Mouse (Mus musculus) lung, postnatal 14 days (tissue): ENCODE measurements around the gene Fam107b.

Experiments
- DNase-seq: peaks from one replicate; pipeline ENCODE4 v3.0.0; 2021

Gene Fam107b

DNA sequence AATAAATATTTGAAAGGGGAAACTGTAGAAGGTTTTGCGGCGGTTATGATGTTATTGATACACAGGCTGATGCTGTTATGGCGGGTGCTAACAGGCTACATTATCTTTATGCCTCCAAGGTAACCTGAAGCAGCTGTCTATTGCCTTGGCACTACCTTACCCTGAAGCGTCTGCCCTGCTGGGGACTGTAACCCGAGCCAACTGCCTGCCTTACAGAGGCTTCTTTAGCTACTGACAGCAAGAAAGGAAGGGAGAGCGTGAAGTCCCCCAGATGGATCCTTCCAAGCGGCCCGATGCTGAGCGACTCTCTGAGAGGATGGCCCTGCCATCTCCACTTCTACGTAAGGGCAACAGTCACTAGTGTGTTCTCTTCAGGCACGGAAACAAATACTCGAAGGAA is at the start of gene Fam107b:
Gene Fam107b (plus strand): TSS at position 303 of the 400 bp plus-strand sequence.
- DNase-seq: no peak

DNA sequence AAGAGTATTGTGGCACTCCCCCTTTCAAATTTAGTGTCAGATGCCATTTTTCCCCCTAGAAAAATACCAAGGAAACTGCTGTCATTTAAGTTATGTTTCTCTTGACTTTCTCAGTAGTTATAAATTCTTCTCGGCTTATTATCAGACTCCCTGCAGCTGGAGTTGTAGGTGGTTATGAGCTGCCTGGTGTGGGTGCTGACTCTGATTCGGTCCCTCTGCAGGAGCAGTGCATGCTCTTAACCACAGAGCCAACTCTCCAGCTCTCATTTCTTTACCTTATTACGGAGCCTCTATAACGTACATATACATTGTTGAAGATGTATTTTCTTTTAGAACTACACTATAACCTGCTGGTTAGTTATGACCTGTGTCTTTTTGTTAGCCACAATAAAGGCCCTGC is 47.7 kb upstream of the Fam107b start:
- DNase-seq: no peak

DNA sequence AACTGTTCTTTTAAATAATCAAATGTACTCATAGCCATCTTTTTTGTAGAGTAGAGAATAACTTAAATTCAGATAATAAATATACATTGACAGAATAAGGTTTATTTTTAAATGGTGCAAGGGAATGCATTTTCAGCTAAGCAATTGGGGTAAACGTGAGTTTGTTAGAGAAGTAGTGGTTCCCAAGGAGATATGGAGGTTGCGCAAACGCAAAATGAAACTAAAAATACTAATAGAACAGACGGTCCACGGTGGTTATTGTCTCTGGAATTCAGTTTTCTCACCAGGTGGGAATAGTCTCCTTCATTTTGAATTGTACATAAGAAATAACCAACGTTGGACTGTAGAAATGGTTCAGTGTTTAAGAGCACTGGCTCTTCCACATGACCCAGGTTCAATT is 44.0 kb upstream of the Fam107b start:
- DNase-seq: no peak

DNA sequence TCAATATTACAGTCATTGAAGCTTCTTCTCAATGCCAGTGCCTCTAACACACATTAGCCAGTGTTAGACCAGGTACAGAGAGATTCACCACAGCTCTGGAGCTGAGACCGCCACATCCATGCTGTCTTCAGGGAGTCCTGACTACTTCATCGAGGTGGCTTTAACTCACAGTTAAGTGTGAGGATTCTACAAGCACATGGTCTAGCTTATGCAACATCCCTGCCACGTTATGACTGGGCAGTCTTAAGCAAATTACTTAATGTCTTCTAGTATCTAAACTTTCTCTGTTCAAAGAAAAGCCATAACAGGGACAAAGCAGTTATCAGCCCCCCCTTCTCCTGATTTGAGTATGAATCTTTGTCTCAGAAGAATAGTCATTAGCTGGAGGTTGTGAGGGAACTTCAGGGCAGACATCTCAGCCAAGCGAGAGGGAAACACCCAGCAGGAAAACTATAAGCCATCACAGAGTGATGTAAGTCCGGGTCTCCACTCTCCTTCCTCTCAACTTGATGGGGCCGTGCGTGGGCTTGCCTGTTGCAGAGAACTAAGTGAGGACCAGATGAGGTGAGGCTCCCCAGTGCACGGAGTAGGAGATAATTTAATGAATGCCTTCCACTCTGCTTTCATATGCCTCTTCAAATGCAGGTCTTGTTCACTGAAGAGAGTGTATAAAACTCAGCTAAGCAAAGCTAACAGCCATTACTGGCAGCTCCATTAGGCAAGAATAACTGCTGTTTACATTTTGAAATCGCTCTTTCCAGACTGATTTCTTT is 28.8 kb upstream of the Fam107b start:
- DNase-seq: no peak

DNA sequence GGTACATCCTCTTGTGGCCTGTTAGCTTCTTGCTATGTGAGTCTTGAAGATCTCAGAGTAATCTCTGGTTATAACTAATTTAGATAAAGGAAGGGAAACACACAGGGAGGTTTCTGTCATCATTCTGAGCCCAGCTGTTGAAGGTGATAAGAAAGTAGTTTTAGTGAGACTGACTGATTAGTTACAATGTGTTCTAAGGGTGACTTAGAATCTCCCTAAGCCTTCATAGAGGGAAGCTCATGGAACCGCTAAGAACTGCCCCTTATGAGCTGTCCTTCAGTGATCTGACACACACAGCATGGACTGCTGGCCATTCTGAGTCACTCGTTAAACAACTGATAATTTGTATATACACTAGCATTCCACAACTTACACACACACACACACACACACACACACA is 24.2 kb upstream of the Fam107b start:
- no peak for DNase-seq

DNA sequence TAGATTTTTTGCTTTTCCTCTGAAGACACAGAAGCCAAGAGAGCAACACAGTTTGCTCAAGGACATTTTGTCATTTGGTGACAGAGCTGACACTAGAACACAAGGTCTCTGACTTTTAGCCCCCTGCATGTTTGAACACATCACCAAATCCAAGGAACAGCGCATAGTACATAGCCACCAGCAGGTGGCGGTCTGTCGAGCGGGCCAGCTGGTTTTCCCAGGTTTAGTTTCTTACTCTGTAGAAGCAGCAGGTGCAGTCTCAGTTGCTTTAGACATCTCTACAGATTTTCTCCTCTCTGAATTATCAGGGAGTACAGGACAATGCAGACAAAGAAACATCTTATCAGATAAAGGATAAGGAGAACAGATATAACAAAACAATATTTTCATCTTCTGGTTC is 23.7 kb upstream of the Fam107b start:
- DNase-seq: peak; percentile 55

DNA sequence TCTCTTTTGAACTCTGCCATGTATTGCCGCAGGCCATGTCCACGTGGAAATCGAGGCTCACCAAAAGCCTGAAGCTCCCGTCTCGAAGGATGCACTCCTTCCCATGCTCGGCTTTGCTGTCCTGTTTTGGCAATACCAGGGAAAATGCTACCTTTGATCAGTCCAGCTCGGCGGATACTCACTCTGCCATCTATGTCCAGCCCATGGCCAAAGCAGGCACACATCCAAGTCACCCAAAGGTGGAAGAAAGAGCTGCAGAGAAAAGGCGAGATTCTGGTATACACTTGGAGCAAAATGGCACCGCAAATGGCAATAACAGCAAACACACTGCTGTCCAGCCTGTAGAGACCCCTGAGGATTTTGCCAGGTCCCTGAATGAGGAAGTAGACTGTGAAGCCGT is 318 bp downstream of the Fam107b start:
- DNase-seq: no peak

DNA sequence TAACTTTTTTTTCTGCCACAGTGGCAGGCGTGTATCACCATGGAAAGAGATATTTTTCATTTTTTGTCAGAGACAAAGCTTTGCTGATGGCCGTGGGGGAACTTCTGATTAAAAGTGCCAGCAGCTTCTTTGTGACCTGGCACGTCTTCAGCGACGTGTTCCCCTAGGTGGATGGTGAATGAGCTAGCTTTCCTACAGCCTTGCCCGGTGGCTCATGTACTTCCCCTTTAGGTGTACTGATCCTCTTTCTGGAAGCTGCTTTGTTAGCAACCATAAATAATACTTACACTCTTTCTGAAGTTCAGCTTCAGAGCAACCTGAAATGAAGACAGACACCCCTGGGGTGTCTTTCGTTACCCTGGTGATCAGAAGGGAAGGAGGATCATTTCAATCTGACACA is 3.6 kb downstream of the Fam107b start:
- DNase-seq: no peak

DNA sequence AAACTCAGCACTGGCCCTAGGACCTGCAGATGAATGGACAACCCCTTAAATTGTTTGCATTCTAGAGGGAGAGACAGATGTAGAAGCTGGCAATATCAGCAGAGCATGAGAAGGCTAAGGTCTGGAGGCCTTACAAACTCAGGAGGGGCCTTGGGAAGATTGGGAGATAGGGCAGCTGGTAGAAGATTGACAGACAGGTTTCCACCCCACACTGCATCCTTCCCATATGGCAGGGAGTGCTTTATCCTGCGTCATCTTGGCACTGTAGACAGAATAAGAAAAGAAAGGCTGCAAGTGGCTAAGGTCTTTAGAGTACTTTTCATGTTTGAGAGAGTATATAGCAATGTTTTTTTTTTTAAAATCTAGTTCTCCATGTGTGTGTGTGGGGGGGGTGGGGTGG is 4.9 kb downstream of the Fam107b start:
- DNase-seq: no peak

DNA sequence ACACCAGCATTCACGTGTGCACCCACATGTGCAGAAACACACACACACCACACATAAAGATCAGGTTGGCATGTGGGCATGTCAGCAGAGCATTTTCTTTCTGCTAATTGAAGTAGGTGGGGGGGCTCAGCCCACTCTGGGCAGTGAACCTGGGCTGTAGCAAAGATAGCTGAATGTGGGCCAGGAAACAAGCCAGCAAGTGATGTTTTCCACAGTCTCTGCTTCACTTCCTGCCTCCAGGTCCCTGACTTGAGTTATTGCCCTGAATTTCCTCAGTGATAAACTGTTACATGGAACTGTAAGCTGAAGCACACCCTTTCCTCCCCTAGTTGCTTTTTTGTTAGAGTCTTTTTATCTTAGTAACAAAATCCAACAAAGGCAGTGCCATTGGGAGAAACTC is 6.1 kb downstream of the Fam107b start:
- no peak for DNase-seq

DNA sequence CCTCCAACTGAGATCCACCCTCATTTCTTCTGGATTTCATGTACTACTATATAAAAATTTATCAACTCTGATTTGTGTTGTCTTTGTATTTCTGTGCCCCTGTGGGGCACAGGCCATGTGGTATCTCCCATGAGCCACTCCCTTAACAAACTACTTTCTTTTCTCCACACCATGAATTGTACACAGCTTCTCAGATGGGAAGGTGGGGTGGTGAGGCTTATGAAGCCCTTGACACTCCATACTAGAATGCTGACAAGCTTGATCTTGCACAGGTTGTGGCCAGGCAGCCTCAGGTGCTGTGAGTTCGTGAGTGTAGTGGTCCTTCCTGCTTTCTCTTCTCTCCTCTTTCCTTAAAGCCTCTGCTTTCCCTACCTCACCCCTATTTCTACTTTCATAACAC is 6.9 kb downstream of the Fam107b start:
- no peak for DNase-seq

DNA sequence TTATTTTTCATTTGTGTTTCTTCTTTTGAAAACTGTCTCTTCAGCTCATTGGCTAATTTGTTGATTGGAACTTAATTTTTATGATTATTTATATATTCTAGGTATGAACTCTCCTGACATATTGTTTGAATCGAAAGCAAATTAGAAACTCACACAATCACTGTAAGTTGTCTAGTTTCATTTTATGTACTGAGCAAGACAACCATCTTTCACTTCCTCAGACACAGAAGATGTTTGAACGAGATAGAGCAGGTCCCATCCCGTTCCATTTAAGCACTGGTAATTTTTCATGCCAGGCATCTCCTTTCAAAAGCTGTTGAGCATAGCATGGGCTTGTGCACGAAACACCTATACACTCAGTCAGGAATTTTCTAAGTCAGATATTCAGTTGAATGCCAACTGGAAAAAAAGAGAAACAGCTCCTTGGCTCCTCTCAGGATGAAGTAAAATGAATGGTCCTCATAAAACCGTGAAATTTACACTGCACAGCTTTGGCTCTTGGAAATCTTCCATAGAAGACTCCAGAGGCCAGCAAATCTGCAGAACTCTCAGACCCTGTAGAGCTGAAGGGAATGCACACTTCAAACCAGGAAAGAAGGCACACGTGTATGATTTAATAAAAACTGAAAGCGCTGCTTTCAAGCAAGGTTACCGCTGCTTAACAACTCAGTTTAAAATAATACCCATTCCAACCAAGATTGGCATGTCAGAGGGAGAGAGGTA is 8.1 kb downstream of the Fam107b start:
- no peak for DNase-seq

DNA sequence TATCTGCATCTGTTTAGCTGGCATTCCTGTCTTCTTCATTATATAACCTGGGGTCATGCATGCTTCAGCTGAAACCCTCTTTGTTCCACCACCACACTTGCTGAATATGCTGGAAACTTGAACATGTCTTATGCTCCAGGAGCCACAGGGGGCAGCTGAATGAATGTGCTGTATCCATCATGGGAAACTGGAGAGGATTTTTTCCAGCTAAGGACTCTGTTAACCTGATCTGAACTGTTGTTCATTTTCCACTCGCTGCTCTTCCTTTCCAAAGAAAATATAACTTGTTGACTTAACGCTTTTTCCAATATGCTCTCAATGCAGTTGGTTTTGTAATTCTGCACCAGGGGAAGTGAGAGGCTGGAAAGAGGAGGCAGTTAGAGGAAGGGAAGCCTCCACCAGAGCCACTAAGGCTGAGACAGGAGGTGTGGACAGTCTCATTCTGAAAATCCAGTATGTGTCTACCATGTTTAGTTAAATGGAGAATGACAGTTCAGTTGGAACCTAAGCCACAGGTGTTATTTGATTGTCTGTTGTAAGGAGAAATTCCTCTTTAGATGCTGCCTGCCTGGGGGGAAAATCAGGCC is 9.1 kb downstream of the Fam107b start:
- DNase-seq: no peak

DNA sequence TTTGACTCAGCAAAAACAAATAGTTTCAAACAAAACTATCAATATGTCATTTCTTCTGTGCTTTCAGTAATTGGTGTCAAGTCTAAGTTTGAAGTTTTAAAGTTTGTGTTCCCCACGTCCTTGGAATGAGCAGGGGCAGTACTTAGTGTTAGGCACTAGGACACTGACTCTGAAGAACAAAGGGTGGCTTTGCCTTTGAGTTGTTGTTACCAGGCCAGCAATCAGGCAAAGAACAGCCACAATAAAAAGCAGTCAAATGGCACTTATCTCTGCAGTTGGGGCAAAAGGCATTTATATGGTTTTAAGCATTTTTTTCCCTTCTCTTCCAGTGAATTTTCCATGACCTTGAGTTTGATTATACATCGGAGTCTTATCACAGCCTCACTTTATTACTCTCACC is 12.5 kb downstream of the Fam107b start:
- no peak for DNase-seq

DNA sequence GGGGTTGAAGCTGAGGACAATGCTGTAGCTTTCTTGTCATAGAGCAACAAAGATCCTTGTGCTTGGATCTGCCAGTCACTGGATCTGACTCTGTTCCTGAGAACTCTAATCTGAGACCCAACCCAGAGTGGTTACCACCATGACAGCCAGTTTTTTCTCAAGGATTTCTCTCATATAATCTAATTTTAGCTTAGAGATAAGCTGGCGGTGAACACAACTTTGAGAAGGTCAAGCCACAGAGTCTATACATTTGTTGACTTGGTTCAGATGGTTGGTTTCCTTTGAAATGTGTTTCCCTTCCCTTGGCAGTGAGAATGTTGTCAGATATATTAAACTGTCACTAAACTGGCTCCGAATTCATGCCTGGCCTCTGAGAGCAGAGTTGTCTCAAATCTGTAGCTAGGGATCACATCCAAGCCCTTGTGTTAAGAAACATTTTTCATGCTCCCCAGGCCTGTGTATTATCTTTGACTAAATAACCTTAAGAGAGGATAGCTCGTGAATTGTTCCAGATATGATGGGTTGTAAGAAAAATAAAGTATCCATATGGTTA is 15.0 kb downstream of the Fam107b start:
- DNase-seq: no peak

DNA sequence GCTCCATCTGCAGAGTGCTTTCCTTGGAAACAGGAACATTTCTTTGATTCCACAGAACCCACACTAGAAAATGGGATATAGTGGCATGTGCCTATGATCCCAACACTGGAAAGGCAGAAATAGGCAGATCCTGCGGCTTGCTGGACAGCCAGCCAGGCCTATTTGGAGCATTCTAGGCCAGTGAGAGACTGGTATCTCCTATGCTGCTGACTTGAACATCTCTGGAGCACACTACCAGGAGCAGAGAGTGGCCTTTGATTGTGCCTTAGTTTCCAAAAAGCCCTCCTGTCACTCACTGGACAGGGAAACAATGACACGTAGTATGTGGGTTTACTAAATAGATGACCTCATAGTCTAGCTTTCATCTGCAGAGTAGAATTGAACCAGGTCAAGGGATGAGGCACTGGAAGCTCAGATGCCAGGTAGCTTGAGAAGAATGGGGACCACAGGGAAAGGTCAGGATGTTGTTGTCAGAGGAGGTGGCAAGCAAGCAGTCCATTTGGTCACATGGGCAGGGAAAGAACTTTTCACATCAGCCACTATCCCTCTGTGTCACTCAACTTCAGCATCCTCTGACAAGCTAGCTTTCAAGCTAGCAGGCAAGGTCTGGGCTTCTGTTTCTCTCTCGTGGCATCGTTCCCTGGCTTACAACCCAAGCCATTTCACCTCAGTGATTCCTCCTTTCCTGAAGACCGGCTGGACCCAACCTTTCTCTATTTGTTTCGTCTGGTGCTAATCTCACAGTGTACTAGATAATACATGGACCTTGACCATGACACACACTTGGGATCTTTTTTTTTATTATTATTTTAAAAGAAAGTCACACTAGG is 20.0 kb downstream of the Fam107b start:
- DNase-seq: no peak

DNA sequence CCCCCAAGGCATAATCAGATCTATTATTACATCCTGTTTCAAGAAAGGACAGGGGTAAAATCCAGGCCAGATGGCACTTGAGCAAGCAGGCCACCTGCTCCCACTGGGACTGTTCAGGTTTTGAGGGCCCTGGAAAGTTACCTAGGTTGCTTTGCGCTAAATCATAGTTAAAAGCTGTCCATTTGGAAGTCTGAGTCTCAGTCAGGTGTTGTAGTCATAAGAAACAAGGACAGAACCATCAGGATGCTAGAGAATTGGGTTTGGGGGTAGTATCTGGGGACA is 20.6 kb downstream of the Fam107b start:
- no peak for DNase-seq

DNA sequence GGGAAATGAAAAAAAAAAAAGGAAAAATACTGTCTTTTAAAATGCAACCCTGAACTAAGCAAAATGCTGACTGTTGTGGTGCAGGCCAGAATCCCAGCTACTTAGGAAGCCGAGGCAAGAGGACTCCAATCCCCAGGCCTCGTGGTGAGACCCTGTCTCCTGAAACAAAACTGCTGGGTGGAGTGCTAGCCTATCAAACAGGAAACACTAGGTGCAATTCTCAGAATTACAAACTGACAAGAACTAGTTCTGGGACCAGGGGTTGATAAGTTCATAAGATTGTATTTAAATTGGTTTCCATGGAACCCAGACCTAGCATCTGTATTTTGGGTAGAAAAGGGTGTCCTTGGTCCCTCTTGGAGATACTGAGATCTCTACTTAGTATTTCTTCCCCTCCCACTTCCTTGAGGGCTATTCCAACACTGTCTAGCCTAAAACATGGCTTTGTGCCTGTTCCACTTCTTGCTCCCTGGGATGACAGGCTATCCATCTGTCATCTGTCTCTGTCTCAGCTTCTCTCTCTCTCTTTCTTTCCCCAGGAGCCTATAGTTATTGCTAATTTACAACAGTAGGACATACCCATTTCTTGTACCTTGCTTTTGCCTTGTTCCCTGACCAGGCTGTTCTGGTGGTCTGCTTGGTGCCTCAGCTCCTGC is 24.5 kb downstream of the Fam107b start:
- DNase-seq: no peak

DNA sequence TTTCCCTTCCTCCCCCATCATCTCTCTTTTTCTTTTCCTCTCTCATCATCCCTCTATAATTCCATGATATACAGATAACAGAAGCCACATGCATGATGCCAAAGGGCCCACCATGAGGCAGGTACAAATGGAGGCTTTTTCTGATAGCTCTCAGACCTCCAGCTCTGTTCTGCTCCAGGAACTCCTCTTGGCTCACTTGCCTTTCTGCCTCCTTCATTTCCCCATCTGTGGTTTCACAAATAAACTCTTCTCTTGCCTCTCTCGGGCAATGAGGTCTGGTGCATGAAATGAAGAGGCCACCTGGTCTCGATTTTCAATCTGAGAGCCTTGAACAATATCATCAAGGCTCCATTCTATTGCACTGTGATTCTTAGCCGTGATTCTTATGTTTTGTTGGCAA is 30.1 kb downstream of the Fam107b start:
- no peak for DNase-seq

DNA sequence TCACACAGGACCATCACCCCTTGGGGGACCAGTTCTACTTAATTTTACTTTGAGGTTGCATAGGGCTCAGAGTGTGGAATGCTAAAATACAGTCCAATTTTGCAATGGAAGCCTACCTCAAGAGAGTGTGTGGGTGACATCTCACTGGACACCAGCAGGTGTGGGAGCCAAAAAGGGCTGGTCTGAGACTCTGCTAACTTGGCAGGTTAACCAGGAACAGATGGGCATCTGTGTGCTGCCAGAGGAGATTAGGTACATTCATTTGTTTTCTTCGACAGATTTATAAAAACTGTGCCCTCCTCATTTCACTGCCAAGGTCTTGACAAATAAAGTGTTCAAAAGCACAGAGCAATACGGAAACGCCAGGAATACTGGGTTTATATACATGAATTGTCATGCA is 32.3 kb downstream of the Fam107b start:
- no peak for DNase-seq

DNA sequence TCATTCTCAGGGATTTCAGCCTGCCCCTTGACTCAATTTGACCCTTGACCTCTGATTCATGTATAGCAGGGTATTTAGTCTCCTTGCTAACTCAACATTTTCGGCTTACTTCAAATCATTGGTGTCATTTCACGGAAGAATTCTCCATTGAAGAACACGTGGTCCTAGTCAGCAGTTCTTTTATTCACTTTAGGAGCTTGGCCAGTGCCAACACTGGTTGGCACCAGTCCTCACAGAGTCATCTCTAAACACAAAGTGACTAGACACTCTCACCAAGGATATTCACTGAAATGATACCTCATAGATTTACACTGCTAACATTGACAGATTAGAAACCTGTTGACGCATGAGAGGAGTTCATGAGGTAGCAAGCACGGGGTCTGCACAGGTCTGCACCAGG is 32.9 kb downstream of the Fam107b start:
- no peak for DNase-seq
